Mouse (Mus musculus) kidney, adult 2 months (tissue): ENCODE measurements around the gene Gm9507. TPM values are rescaled to one million over a fixed set of nuclear protein-coding genes. Genes with fewer than 3 reads are reported as not detected.
"Not testable (repeated sequence)": the region's sequence is repeated elsewhere in the genome, so short reads cannot be mapped to it uniquely, and the experiment has no call there.

Source experiments
- DNase-seq: peaks from one replicate; pipeline ENCODE4 v3.0.0; 2021
- H3K27ac ChIP-seq: fragments of 200-500 bp; 2 replicates; pipeline ENCODE4 v1.5.1; 2012; ENCODE audit warnings: low read depth, low read length, control low read depth, inconsistent platforms; ENCODE audit not compliant: insufficient read depth
- H3K27me3 ChIP-seq: fragments of 200-500 bp; replicated peaks from 2 replicates; pipeline ENCODE4 v1.6.1; 2012; ENCODE audit warnings: mild to moderate bottlenecking, moderate library complexity, low read length, inconsistent platforms; ENCODE audit not compliant: control insufficient read depth, insufficient read depth
- H3K36me3 ChIP-seq: fragments of 200-500 bp; 2 replicates; pipeline ENCODE4 v1.6.1; 2012; ENCODE audit warnings: mild to moderate bottlenecking, moderate library complexity, low read length, inconsistent platforms; ENCODE audit not compliant: control insufficient read depth, insufficient read depth
- H3K4me1 ChIP-seq: fragments of 200-500 bp; 2 replicates; pipeline ENCODE4 v1.6.1; 2011; ENCODE audit warnings: low read length; ENCODE audit not compliant: control insufficient read depth, insufficient read depth
- H3K4me3 ChIP-seq: fragments of 200-500 bp; 2 replicates; pipeline ENCODE4 v1.5.1; 2011; ENCODE audit warnings: mild to moderate bottlenecking, low read depth, low read length, control low read depth; ENCODE audit not compliant: insufficient read depth
- CTCF ChIP-seq: fragments of 200-500 bp; conservative IDR thresholded peaks from 2 replicates; pipeline ENCODE4 v1.5.1; 2011; ENCODE audit warnings: low read depth, mild to moderate bottlenecking, control low read depth, low read length, moderate library complexity, mixed read lengths; ENCODE audit not compliant: insufficient read depth, insufficient read length
- POLR2A ChIP-seq: fragments of 200-500 bp; IDR thresholded peaks from one replicate; pipeline ENCODE4 v1.6.1; 2011; ENCODE audit warnings: low read depth, low read length, control low read depth
- WGBS: fragments of 180-500 bp; shearing (Covaris S2); methylation state at CpG from one replicate; pipeline ENCODE4 v1.1.7; 2018; 5-methylcytosine and 5-hydroxymethylcytosine counted together
- polyA plus RNA-seq: library from polyadenylated mRNA; depleted of rRNA; stranded (reverse); fragments of >200 nt; gene quantifications from 2 replicates; pipeline ENCODE4 v1.2.3, GENCODE M21; 2012

The Gm9507 gene
- polyA plus RNA-seq, 1 experiment, result not detected

DNA sequence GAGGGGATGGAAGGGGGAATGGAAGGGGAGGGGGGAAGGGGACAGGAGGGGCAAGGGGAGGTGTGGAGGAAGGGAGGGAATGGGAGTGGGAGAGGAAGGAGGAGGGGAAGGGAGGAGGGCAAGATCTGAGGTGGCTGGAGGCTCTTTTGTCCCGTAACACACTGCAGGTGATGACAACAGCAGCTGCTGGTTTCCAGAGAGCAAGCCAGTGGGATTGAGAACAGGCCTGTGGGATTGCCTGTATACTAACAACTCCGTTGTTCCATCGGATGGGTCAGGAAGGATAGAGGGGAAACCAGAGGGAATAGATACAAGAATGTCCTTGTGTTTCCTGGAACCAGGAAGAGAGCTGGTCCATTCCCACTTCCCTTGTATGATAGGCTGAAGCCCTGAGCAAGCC, 14.0 kb downstream of the Gm9507 start:
- 33% methylated on average over 3 of the region's 3 CpGs for WGBS

DNA sequence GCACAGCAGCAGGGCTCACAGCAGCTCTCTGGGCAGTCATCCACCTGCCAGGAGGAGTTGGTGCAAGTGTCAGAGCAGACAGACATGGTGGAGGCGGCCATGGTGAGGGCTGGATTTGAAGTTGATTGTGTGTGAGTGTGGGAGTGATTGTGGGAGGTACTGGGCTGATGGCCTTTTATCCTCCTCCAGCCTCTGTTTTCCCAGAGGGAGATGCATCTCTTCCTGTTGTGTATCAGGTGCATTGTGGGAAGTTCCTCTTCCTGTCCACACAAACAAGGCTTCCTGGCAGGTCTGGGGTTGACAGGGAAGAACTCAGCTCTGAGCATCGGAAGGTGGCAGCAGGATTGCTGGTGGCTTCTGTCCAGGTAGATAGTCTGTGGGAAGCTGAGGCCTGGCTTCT, 16.7 kb downstream of the Gm9507 start, which contains the start of gene Gm9639:
TSS of gene Gm9639 (minus strand) at position 101 of the 400 bp plus-strand sequence.
- no peak for DNase-seq
- WGBS, result 36% methylated on average over 2 of the region's 2 CpGs
- Histone ChIP-seq H3K36me3 (no peaks in the 10 kb centered on the region), H3K4me1 (no peaks in the 10 kb centered on the region), H3K4me3 (no peak within 1 kb of the TSS), H3K27ac (no peak within 1 kb of the TSS), H3K27me3 (no peaks in the 10 kb centered on the region)
- TF ChIP-seq CTCF (no peak), POLR2A (no peak)

More for the DNA sequence above, 14.0 kb downstream of the Gm9507 start:
- H3K4me1 ChIP-seq, result no peaks in the 10 kb centered on the region
- H3K27me3 ChIP-seq, result no peaks in the 10 kb centered on the region
- no peak for DNase-seq
- H3K4me3 ChIP-seq, result no peak overlapping the region
- H3K27ac ChIP-seq, result no peak overlapping the region
- H3K36me3 ChIP-seq, result no peaks in the 10 kb centered on the region
- TF ChIP-seq CTCF, result no peak
- no peak for TF ChIP-seq POLR2A

DNA sequence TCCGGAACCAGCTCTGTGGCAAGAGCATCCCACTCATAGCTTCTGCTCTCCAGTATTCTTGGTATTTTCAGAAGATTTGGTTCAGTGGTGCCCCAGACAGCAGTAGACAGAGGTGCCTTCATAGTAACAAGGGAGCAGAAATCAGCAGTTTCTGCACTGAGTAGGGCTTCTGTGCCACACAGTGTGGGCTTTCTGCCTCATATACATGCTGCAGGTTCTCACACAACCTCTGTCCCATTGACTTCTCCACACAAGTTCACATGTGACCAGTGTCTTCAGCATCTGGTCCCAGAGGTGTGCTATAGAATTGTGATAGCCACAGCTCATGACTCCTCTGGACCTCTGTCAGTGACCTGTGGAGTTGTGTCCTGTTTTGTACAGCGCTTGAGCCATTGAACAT, 23.0 kb downstream of the Gm9507 start:
- 44% methylated on average over 2 of the region's 2 CpGs for WGBS
- Histone ChIP-seq H3K4me3 (no peak overlapping the region), H3K27me3 (no peaks in the 10 kb centered on the region), H3K36me3 (no peaks in the 10 kb centered on the region), H3K27ac (no peak overlapping the region), H3K4me1 (no peaks in the 10 kb centered on the region)
- no peak for TF ChIP-seq POLR2A
- TF ChIP-seq CTCF, result no peak
- no peak for DNase-seq

DNA sequence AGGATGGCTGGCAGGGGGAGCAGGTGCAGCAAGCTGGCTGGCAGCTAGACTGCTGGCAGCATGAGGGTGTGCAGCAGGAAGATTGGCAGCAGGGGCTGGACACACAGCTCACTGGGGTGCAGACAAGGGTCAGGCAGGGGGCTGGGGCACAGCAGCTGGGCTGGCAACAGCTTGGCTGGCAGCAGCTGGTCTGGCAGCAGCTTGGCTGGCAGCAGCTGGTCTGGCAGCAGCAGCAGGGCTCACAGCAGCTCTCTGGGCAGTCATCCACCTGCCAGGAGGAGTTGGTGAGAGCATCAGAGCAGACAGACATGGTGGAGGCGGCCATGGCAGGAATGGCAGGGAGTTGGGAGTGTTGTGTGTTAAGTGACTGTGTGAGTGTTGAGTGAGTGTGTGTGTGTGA, 23.8 kb downstream of the Gm9507 start, which contains the start of gene Gm7137:
TSS of gene Gm7137 (minus strand) at position 325 of the 400 bp plus-strand sequence.
- 70% methylated on average over 1 of the region's 1 CpGs for WGBS
- not testable (repeated sequence) for H3K27me3 ChIP-seq, H3K4me3 ChIP-seq, DNase-seq, H3K27ac ChIP-seq, H3K36me3 ChIP-seq, H3K4me1 ChIP-seq

DNA sequence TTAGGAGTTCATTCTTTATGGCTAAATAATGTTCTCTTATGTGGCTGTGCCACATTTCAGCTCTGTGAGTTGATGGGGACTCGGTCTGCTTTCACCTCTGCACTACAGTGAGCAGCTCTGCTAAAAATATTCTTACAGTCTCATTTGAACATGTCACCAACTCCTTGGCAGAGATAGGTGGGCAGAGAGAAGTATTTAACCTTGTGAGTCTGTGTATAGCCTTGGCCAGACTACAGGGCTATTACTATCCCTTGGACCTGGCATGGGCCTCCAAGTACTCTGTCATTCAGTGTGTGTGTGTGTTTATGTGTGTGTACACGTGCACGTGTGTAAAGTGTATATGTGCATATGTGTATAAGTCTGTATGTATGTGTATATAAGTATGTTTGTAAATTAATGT, 28.2 kb downstream of the Gm9507 start:
- not testable (repeated sequence) for H3K36me3 ChIP-seq, H3K27me3 ChIP-seq, H3K4me1 ChIP-seq, H3K27ac ChIP-seq, DNase-seq, H3K4me3 ChIP-seq
- WGBS, result 82% methylated on average over 2 of the region's 3 CpGs

DNA sequence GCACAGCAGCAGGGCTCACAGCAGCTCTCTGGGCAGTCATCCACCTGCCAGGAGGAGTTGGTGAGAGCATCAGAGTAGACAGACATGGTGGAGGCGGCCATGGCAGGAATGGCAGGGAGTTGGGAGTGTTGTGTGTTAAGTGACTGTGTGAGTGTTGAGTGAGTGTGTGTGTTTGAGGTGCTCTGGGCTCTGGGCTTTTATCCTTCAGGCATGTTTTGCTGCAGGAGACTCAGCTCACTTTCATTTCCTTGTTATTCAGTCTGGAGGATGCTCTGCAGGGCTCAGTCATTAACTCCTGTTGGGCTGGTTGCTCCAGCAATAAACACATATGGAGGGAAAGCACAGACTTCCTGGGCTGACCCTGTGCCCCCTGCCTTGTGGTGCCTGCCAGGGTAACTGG, 29.2 kb downstream of the Gm9507 start, which contains the start of gene Gm3250:
TSS of gene Gm3250 (minus strand) at position 101 of the 400 bp plus-strand sequence.
- WGBS, result 63% methylated on average over 1 of the region's 1 CpGs
- H3K4me3 ChIP-seq, result not testable (repeated sequence)

DNA sequence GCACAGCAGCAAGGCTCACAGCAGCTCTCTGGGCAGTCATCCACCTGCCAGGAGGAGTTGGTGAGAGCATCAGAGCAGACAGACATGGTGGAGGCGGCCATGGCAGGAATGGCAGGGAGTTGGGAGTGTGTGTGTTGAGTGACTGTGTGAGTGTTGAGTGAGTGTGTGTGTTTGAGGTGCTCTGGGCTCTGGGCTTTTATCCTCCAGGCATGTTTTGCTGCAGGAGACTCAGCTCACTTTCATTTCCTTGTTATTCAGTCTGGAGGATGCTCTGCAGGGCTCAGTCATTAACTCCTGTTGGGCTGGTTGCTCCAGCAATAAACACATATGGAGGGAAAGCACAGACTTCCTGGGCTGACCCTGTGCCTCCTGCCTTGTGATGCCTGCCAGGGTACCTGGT, 34.8 kb downstream of the Gm9507 start, which contains the start of gene Gm7138:
TSS of gene Gm7138 (minus strand) at position 101 of the 400 bp plus-strand sequence.
- H3K36me3 ChIP-seq, H3K27ac ChIP-seq, H3K27me3 ChIP-seq, H3K4me1 ChIP-seq, H3K4me3 ChIP-seq, DNase-seq: not testable (repeated sequence)
- WGBS, result 69% methylated on average over 1 of the region's 1 CpGs

More for the DNA sequence above, 29.2 kb downstream of the Gm9507 start, which contains the start of gene Gm3250:
- not testable (repeated sequence) for DNase-seq, H3K4me1 ChIP-seq, H3K36me3 ChIP-seq, H3K27ac ChIP-seq, H3K27me3 ChIP-seq

DNA sequence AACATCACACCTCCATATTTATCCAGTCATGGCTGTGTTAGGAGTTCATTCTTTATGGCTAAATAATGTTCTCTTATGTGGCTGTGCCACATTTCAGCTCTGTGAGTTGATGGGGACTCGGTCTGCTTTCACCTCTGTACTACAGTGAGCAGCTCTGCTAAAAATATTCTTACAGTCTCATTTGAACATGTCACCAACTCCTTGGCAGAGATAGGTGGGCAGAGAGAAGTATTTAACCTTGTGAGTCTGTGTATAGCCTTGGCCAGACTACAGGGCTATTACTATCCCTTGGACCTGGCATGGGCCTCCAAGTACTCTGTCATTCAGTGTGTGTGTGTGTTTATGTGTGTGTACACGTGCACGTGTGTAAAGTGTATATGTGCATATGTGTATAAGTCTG, 39.5 kb downstream of the Gm9507 start:
- not testable (repeated sequence) for H3K27ac ChIP-seq, H3K4me1 ChIP-seq, DNase-seq, H3K36me3 ChIP-seq, H3K4me3 ChIP-seq, H3K27me3 ChIP-seq
- WGBS, result 93% methylated on average over 3 of the region's 3 CpGs

DNA sequence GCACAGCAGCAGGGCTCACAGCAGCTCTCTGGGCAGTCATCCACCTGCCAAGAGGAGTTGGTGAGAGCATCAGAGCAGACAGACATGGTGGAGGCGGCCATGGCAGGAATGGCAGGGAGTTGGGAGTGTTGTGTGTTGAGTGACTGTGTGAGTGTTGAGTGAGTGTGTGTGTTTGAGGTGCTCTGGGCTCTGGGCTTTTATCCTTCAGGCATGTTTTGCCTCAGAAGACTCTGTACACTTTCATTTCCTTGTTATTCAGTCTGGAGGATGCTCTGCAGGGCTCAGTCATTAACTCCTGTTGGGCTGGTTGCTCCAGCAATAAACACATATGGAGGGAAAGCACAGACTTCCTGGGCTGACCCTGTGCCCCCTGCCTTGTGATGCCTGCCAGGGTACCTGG, 40.4 kb downstream of the Gm9507 start, which contains the start of gene Gm3238:
TSS of gene Gm3238 (minus strand) at position 101 of the 400 bp plus-strand sequence.
- not testable (repeated sequence) for H3K27me3 ChIP-seq, DNase-seq, H3K4me3 ChIP-seq, H3K27ac ChIP-seq, H3K4me1 ChIP-seq, H3K36me3 ChIP-seq
- 50% methylated on average over 1 of the region's 1 CpGs for WGBS
